Mouse (Mus musculus): ENCODE measurements around the gene Prmt1.
A peak's percentile ranks its signal among the peaks of the same experiment; 100 is the strongest.

Prmt1 gene

GRCm38 (mm10) chr7:45012824-45013223, 26.5 kb upstream of the Prmt1 start:
- DNase-seq (ENCODE audit: low spot score in 2 of 2): no peak

- no peak for DNase-seq (ENCODE audit: low spot score in 2 of 2)
Observed at GRCm38 (mm10) chr7:45012011-45012410, 25.6 kb upstream of the Prmt1 start.

GRCm38 (mm10) chr7:45008411-45008810, 22.0 kb upstream of the Prmt1 start:
- no peak for DNase-seq (ENCODE audit: low spot score in 2 of 2)

GRCm38 (mm10) chr7:45007846-45008245, 21.5 kb upstream of the Prmt1 start:
- DNase-seq (ENCODE audit: low spot score in 2 of 2): no peak

GRCm38 (mm10) chr7:45007141-45007540, 20.8 kb upstream of the Prmt1 start:
- no peak for DNase-seq (ENCODE audit: low spot score in 2 of 2)

- DNase-seq (ENCODE audit: low spot score in 2 of 2): no peak
Observed at GRCm38 (mm10) chr7:45006503-45006902, 20.1 kb upstream of the Prmt1 start.

- DNase-seq (ENCODE audit: low spot score in 2 of 2): no peak
Observed at GRCm38 (mm10) chr7:45005321-45005992, 19.1 kb upstream of the Prmt1 start.

- no peak for DNase-seq (ENCODE audit: low spot score in 2 of 2)
Observed at GRCm38 (mm10) chr7:45004546-45004945, 18.2 kb upstream of the Prmt1 start.

GRCm38 (mm10) chr7:45002440-45002839, 16.1 kb upstream of the Prmt1 start:
- no peak for DNase-seq (ENCODE audit: low spot score in 2 of 2)

GRCm38 (mm10) chr7:45000539-45001114, 14.3 kb upstream of the Prmt1 start:
- no peak for DNase-seq (ENCODE audit: low spot score in 2 of 2)

- DNase-seq (ENCODE audit: low spot score in 2 of 2): no peak
Observed at GRCm38 (mm10) chr7:44999753-45000152, 13.4 kb upstream of the Prmt1 start.

GRCm38 (mm10) chr7:44998501-44998955, 12.2 kb upstream of the Prmt1 start, which contains the start of gene Bcl2l12:
Bcl2l12 (minus strand) TSS chr7:44998712.
- DNase-seq (ENCODE audit: low spot score in 2 of 2): no peak

- no peak for DNase-seq (ENCODE audit: low spot score in 2 of 2)
Observed at GRCm38 (mm10) chr7:44997940-44998428, 11.6 kb upstream of the Prmt1 start.

GRCm38 (mm10) chr7:44997231-44997939, 11.0 kb upstream of the Prmt1 start, which contains the start of gene Irf3:
Irf3 (plus strand) TSS chr7:44997648.
- peak; percentile 96 to 97 for DNase-seq (ENCODE audit: low spot score in 2 of 2)

- no peak for DNase-seq (ENCODE audit: low spot score in 2 of 2)
Observed at GRCm38 (mm10) chr7:44996672-44997071, 10.3 kb upstream of the Prmt1 start.

- no peak for DNase-seq (ENCODE audit: low spot score in 2 of 2)
Observed at GRCm38 (mm10) chr7:44986879-44987718, 731 bp upstream of the Prmt1 start.

- DNase-seq (ENCODE audit: low spot score in 2 of 2): peak; percentile 44 to 46
Observed at GRCm38 (mm10) chr7:44985595-44986191, 675 bp downstream of the Prmt1 start.

- no peak for DNase-seq (ENCODE audit: low spot score in 2 of 2)
Observed at GRCm38 (mm10) chr7:44984833-44985164, 1.6 kb downstream of the Prmt1 start.

GRCm38 (mm10) chr7:44983944-44984832, 2.2 kb downstream of the Prmt1 start:
- DNase-seq (ENCODE audit: low spot score in 2 of 2): no peak

GRCm38 (mm10) chr7:44983085-44983484, 3.3 kb downstream of the Prmt1 start:
- DNase-seq (ENCODE audit: low spot score in 2 of 2): peak; percentile 83 to 89
